Mouse (Mus musculus): ENCODE data around the gene Mthfr. TPM values are rescaled to one million over a fixed set of nuclear protein-coding genes. Genes with fewer than 3 reads are reported as not detected.
A peak's percentile ranks its signal among the peaks of the same experiment; 100 is the strongest.

The Mthfr gene
- polyA plus RNA-seq, 2 experiments = 21.0 to 37.4 TPM

GRCm38 (mm10) chr4:148107621-148108291, 68.9 kb downstream of the Mthfr start:
- no peak overlapping the region for H3K27ac ChIP-seq (replicated peaks; ENCODE audit: low read depth, low read length)
- TF ChIP-seq POLR2A (IDR thresholded peaks at IDR 0.05; ENCODE audit: borderline replicate concordance, extremely low read depth, insufficient read depth, insufficient read length) = no peak
- H3K4me3 ChIP-seq (replicated peaks; ENCODE audit: low read length) = no peak overlapping the region
- no peak overlapping the region; the same call in 1 of the 2 replicates for H3K4me2 ChIP-seq (replicated peaks; ENCODE audit: low read depth, low read length, severe bottlenecking)
- WGBS = 30% methylated on average over 22 of the region's 22 CpGs
- H3K9me3 ChIP-seq (ENCODE audit: control insufficient read depth, low read length) = no peaks in the 10 kb centered on the region
- DNase-seq (ENCODE audit: low spot score) = no peak
- H3K27me3 ChIP-seq (ENCODE audit: control insufficient read depth, insufficient read depth, low read length) = no peaks in the 10 kb centered on the region
- H3K9ac ChIP-seq (ENCODE audit: low read depth, low read length, severe bottlenecking) = peak overlapping the region; percentile 31; the same call in 1 of the 2 replicates
- peaks cover 5% of the 10 kb centered on the region; the same call in 1 of the 2 replicates for H3K4me1 ChIP-seq (ENCODE audit: control insufficient read depth, insufficient read depth, low read length)
- H3K36me3 ChIP-seq (ENCODE audit: control insufficient read depth, insufficient read depth, low read length) = no peaks in the 10 kb centered on the region
- no peak for ATAC-seq (ENCODE audit: low FRiP score, low read depth)

- Histone ChIP-seq H3K36me3 (ENCODE audit: control insufficient read depth, insufficient read depth, low read length) (no peaks in the 10 kb centered on the region), H3K4me2 (replicated peaks; ENCODE audit: low read depth, low read length, severe bottlenecking) (no peak overlapping the region), H3K4me3 (replicated peaks; ENCODE audit: low read length) (no peak overlapping the region), H3K9me3 (ENCODE audit: control insufficient read depth, low read length) (no peaks in the 10 kb centered on the region), H3K27me3 (ENCODE audit: control insufficient read depth, insufficient read depth, low read length) (no peaks in the 10 kb centered on the region), H3K9ac (ENCODE audit: low read depth, low read length, severe bottlenecking) (no peak overlapping the region), H3K4me1 (ENCODE audit: control insufficient read depth, insufficient read depth, low read length) (peaks cover 5% of the 10 kb centered on the region; the same call in 1 of the 2 replicates), H3K27ac (replicated peaks; ENCODE audit: low read depth, low read length) (no peak overlapping the region)
- ATAC-seq (ENCODE audit: low FRiP score, low read depth) (no peak), DNase-seq (ENCODE audit: low spot score) (no peak)
- no peak for TF ChIP-seq POLR2A (IDR thresholded peaks at IDR 0.05; ENCODE audit: borderline replicate concordance, extremely low read depth, insufficient read depth, insufficient read length)
- WGBS = 49% methylated on average over 7 of the region's 7 CpGs
These were observed 69.8 kb downstream of the Mthfr start for GRCm38 (mm10) chr4:148108565-148109100.

Other genes starting within 250 kb of the Mthfr start
- 2.8 and 5.1 TPM in 2 replicates for gene Zfp984, start 229.3 kb upstream of the Mthfr start, polyA plus RNA-seq (2012; rRNA removed)
- gene Zfp984, start 229.3 kb upstream of the Mthfr start, polyA plus RNA-seq (2014; fragmentation: Nextera tagmentation; extraction: Ambion mirVana) = 8.9 and 9.2 TPM in 2 replicates
- gene Zfp933, start 190.7 kb upstream of the Mthfr start, polyA plus RNA-seq (2012; rRNA removed) = 5.7 and 7.2 TPM in 2 replicates
- 5.0 and 5.2 TPM in 2 replicates for gene Zfp933, start 190.7 kb upstream of the Mthfr start, polyA plus RNA-seq (2014; fragmentation: Nextera tagmentation; extraction: Ambion mirVana)
- gene Miip, start 170.3 kb upstream of the Mthfr start, polyA plus RNA-seq (2012; rRNA removed) = 94.4 and 98.1 TPM in 2 replicates
- gene Miip, start 170.3 kb upstream of the Mthfr start, polyA plus RNA-seq (2014; fragmentation: Nextera tagmentation; extraction: Ambion mirVana) = 22.4 and 29.1 TPM in 2 replicates
- 5.8 and 8.4 TPM in 2 replicates for gene Fv1, start 170.1 kb upstream of the Mthfr start, polyA plus RNA-seq (2012; rRNA removed)
- gene Fv1, start 170.1 kb upstream of the Mthfr start, polyA plus RNA-seq (2014; fragmentation: Nextera tagmentation; extraction: Ambion mirVana) = 6.5 and 10.8 TPM in 2 replicates
- gene Mfn2, start 134.4 kb upstream of the Mthfr start, polyA plus RNA-seq (2012; rRNA removed) = 29.6 and 33.4 TPM in 2 replicates
- 29.8 and 30.2 TPM in 2 replicates for gene Mfn2, start 134.4 kb upstream of the Mthfr start, polyA plus RNA-seq (2014; fragmentation: Nextera tagmentation; extraction: Ambion mirVana)
- gene Plod1, start 102.3 kb upstream of the Mthfr start, polyA plus RNA-seq (2012; rRNA removed) = 104 and 129 TPM in 2 replicates
- 93.0 and 103 TPM in 2 replicates for gene Plod1, start 102.3 kb upstream of the Mthfr start, polyA plus RNA-seq (2014; fragmentation: Nextera tagmentation; extraction: Ambion mirVana)
- gene 2510039O18Rik, start 98.2 kb upstream of the Mthfr start, polyA plus RNA-seq (2012; rRNA removed) = 63.2 and 88.2 TPM in 2 replicates
- 25.9 and 29.9 TPM in 2 replicates for gene 2510039O18Rik, start 98.2 kb upstream of the Mthfr start, polyA plus RNA-seq (2014; fragmentation: Nextera tagmentation; extraction: Ambion mirVana)
- gene Nppb, start 53.3 kb upstream of the Mthfr start, polyA plus RNA-seq (2012; rRNA removed) = 0.11 TPM in 1 of 2 replicates, not detected in the other
- 0.44 TPM in 1 of 2 replicates, not detected in the other for gene Nppb, start 53.3 kb upstream of the Mthfr start, polyA plus RNA-seq (2014; fragmentation: Nextera tagmentation; extraction: Ambion mirVana)
- gene Nppa, start 38.4 kb upstream of the Mthfr start, polyA plus RNA-seq (2012; rRNA removed) = 0.33 TPM in 1 of 2 replicates, not detected in the other
- 0.87 and 1.0 TPM in 2 replicates for gene Nppa, start 38.4 kb upstream of the Mthfr start, polyA plus RNA-seq (2014; fragmentation: Nextera tagmentation; extraction: Ambion mirVana)
- 22.5 and 28.1 TPM in 2 replicates for gene Clcn6, start 256 bp upstream of the Mthfr start, polyA plus RNA-seq (2012; rRNA removed)
- 5.2 and 6.9 TPM in 2 replicates for gene Clcn6, start 256 bp upstream of the Mthfr start, polyA plus RNA-seq (2014; fragmentation: Nextera tagmentation; extraction: Ambion mirVana)
- gene Agtrap, start 49.0 kb downstream of the Mthfr start, polyA plus RNA-seq (2012; rRNA removed) = 11.0 and 14.6 TPM in 2 replicates
- 17.6 and 20.1 TPM in 2 replicates for gene Agtrap, start 49.0 kb downstream of the Mthfr start, polyA plus RNA-seq (2014; fragmentation: Nextera tagmentation; extraction: Ambion mirVana)
- gene Mad2l2, start 91.3 kb downstream of the Mthfr start, polyA plus RNA-seq (2012; rRNA removed) = 55.9 and 56.9 TPM in 2 replicates
- 66.0 and 77.8 TPM in 2 replicates for gene Mad2l2, start 91.3 kb downstream of the Mthfr start, polyA plus RNA-seq (2014; fragmentation: Nextera tagmentation; extraction: Ambion mirVana)
- 1.5 and 1.7 TPM in 2 replicates for gene Draxin, start 91.6 kb downstream of the Mthfr start, polyA plus RNA-seq (2012; rRNA removed)
- gene Draxin, start 91.6 kb downstream of the Mthfr start, polyA plus RNA-seq (2014; fragmentation: Nextera tagmentation; extraction: Ambion mirVana) = 0.45 and 0.50 TPM in 2 replicates
- 12.4 and 13.9 TPM in 2 replicates for gene Fbxo6, start 113.1 kb downstream of the Mthfr start, polyA plus RNA-seq (2012; rRNA removed)
- gene Fbxo6, start 113.1 kb downstream of the Mthfr start, polyA plus RNA-seq (2014; fragmentation: Nextera tagmentation; extraction: Ambion mirVana) = 15.5 and 16.4 TPM in 2 replicates
- 21.1 and 24.7 TPM in 2 replicates for gene Fbxo44, start 121.4 kb downstream of the Mthfr start, polyA plus RNA-seq (2012; rRNA removed)
- 8.1 and 10.8 TPM in 2 replicates for gene Fbxo44, start 121.4 kb downstream of the Mthfr start, polyA plus RNA-seq (2014; fragmentation: Nextera tagmentation; extraction: Ambion mirVana)
- gene Fbxo2, start 121.5 kb downstream of the Mthfr start, polyA plus RNA-seq (2012; rRNA removed) = 4.2 and 4.4 TPM in 2 replicates
- 4.3 and 6.7 TPM in 2 replicates for gene Fbxo2, start 121.5 kb downstream of the Mthfr start, polyA plus RNA-seq (2014; fragmentation: Nextera tagmentation; extraction: Ambion mirVana)
- gene Disp3, start 248.9 kb downstream of the Mthfr start, polyA plus RNA-seq (2012; rRNA removed) = 0.47 and 1.4 TPM in 2 replicates
- 0.34 and 0.35 TPM in 2 replicates for gene Disp3, start 248.9 kb downstream of the Mthfr start, polyA plus RNA-seq (2014; fragmentation: Nextera tagmentation; extraction: Ambion mirVana)

All from limb, embryonic 14.5 days (tissue).